Mouse (Mus musculus) liver, embryonic 12.5 days (tissue): ENCODE results near the gene Pdzd4. TPM values are rescaled to one million over a fixed set of nuclear protein-coding genes. Genes with fewer than 3 reads are reported as not detected.

ENCODE experiments used
- ATAC-seq: fragments of 200-750 bp; cut with Nextera tagmentation; 2 replicates; pipeline ENCODE4 v1.8.0; 2017; ENCODE audit warnings: moderate number of reproducible peaks, mild to moderate bottlenecking, moderate library complexity
- H3K27ac ChIP-seq: fragments of 300-500 bp; sonication (generic); 2 replicates; pipeline ENCODE4 v1.5.1; 2016; ENCODE audit warnings: mild to moderate bottlenecking
- H3K27me3 ChIP-seq: fragments of 300-500 bp; sonication (generic); replicated peaks from 2 replicates; pipeline ENCODE4 v1.6.1; 2016; ENCODE audit warnings: mild to moderate bottlenecking, moderate library complexity
- H3K36me3 ChIP-seq: fragments of 300-500 bp; sonication (generic); 2 replicates; pipeline ENCODE4 v1.6.1; 2016; ENCODE audit warnings: mild to moderate bottlenecking, moderate library complexity
- H3K4me1 ChIP-seq: fragments of 300-500 bp; sonication (generic); 2 replicates; pipeline ENCODE4 v1.6.1; 2016
- H3K4me2 ChIP-seq: fragments of 300-500 bp; sonication (generic); 2 replicates; pipeline ENCODE4 v1.6.1; 2016; ENCODE audit warnings: mild to moderate bottlenecking, moderate library complexity
- H3K4me3 ChIP-seq: fragments of 300-500 bp; sonication (generic); 2 replicates; pipeline ENCODE4 v1.5.1; 2016; ENCODE audit warnings: mild to moderate bottlenecking, moderate library complexity
- H3K9ac ChIP-seq: fragments of 300-500 bp; sonication (generic); 2 replicates; pipeline ENCODE4 v1.6.1; 2016; ENCODE audit warnings: mild to moderate bottlenecking, moderate library complexity
- H3K9me3 ChIP-seq: fragments of 300-500 bp; sonication (generic); replicated peaks from 2 replicates; pipeline ENCODE4 v1.6.1; 2016; ENCODE audit warnings: mild to moderate bottlenecking, moderate library complexity
- WGBS: fragments of 180-500 bp; shearing (Covaris S2); methylation state at CpG from one replicate; pipeline ENCODE4 v1.1.7; 2016; ENCODE audit not compliant: insufficient replicate concordance; 5-methylcytosine and 5-hydroxymethylcytosine counted together
- polyA plus RNA-seq: library from polyadenylated mRNA; unstranded; fragments of >200 nt; fragmentation: Nextera tagmentation; extraction: Ambion mirVana; gene quantifications from 2 replicates; pipeline ENCODE4 v1.2.1, GENCODE M21; 2016

Gene Pdzd4
- polyA plus RNA-seq, 1 experiment from 2014 or later: 0.14 TPM

DNA sequence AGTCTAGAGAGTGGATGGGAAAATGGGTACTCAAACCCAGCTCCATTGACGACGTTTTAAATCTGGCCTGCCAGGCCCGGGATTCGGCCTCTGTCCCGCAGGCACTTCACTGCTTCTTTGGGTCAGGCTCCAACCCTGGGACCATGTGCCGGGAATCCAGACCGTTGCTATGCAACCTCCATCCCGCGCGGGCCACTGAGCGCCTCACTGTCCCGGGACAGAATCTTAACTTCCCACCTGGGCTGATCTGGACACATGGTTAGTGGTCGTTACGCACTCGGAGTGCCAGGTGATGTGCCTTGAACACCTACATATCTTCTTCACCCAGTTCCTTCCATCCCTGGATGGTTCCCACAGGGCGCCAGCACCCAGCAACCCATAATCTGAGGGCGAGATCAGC lies 1.0 kb downstream of the Pdzd4 start:
- Histone ChIP-seq H3K4me1 (peaks cover 4% of the 10 kb centered on the region; the same call in 1 of the 2 replicates), H3K4me2 (peak overlapping the region; percentile 74), H3K27ac (no peak overlapping the region), H3K27me3 (peaks cover 48% of the 10 kb centered on the region), H3K36me3 (no peaks in the 10 kb centered on the region), H3K9ac (no peak overlapping the region), H3K9me3 (no peaks in the 10 kb centered on the region), H3K4me3 (peak overlapping the region; percentile 55; the same call in 1 of the 2 replicates)
- 11% methylated on average over 17 of the region's 17 CpGs for WGBS
- ATAC-seq: no peak

DNA sequence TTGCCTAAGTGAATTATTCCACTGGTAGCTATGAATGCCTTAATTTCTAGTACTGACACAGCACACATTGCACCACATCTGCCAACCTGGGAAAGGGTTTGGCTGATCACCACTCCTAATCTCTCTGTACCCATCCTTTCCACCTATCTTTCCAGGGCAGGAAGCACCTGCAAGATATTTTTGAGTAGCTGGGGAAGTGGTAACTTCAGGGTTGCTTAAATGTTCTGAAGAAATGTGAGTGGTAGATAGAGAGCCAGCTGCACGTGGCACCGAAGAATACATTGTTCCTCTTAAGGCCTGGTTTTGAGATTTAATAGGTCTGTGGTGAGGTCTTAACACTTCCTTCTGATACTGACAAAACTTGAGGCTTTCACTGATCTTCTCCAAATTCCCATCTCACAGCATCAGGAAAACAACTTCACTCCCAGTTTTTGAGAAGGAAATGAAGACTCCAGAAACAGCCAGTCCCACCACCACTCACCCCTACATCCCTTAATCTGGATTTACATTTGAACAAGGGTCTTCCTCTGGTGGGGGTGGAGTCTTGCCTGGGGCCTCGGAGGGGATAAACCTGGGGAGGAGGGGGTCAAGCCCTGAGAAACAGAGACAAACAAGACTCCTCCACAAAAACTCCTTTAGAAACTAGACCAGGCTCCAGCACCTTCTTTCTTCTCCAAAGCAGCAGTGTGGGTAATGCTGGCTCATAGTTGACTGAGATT lies 8.0 kb downstream of the Pdzd4 start:
- Histone ChIP-seq H3K4me3 (no peak overlapping the region), H3K4me1 (0 out of 2 replicates have a peak, but pooled peaks cover 6% of the 10 kb centered on the region), H3K36me3 (no peaks in the 10 kb centered on the region), H3K27ac (no peak overlapping the region), H3K4me2 (no peak overlapping the region), H3K9ac (no peak overlapping the region), H3K9me3 (no peaks in the 10 kb centered on the region), H3K27me3 (peaks cover 38% of the 10 kb centered on the region)
- WGBS: 13% methylated on average over 3 of the region's 3 CpGs
- ATAC-seq: no peak

DNA sequence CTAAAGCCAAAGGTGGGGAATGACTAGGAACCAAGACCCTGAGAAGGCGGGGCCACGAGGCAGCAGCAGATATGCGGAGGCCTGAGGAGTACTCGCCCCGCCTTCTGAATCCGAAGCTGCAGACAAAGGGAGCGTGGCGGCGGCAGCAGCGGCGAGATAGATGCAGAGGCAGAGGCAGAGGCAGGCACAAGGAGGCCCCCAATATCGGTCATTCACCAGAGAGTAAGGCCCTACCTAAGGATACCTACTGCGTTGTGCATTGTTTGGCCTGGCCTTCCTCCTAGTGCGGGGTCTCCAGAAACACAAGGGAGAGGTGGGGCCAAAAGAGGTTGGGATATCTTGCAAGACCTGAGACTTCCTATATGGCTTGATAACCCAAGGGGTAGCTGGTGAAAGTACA lies 9.7 kb downstream of the Pdzd4 start:
- no peak overlapping the region for H3K27ac ChIP-seq
- H3K9ac ChIP-seq: no peak overlapping the region
- no peak for ATAC-seq
- H3K4me2 ChIP-seq: peak overlapping the region; percentile 38
- peaks cover 36% of the 10 kb centered on the region; the same call in 1 of the 2 replicates for H3K27me3 ChIP-seq
- no peaks in the 10 kb centered on the region for H3K9me3 ChIP-seq
- no peak overlapping the region for H3K4me3 ChIP-seq
- no peaks in the 10 kb centered on the region for H3K36me3 ChIP-seq
- H3K4me1 ChIP-seq: 0 out of 2 replicates have a peak, but pooled peaks cover 6% of the 10 kb centered on the region
- 15% methylated on average over 14 of the region's 14 CpGs for WGBS

DNA sequence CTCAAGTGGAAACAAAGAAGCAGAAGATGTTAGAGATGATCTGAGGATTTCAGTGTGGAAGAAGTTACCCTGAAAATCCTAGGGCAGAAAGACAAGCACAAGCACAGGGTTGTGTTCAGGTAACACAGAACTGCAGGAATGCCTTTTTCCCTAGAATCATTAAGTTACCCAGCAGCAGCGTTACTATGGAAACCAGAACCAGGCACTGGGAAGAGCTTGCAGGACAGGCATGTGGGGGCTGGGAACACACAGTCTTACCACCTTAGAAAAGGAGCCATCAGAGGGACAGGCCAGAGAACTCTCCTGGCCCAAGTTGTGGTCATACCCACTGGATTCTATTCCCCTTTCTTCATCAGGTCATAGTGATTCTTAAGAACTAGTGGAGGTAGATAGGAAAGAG lies 19.0 kb downstream of the Pdzd4 start:
- H3K36me3 ChIP-seq: no peaks in the 10 kb centered on the region
- no peak overlapping the region for H3K4me3 ChIP-seq
- no peaks in the 10 kb centered on the region for H3K9me3 ChIP-seq
- H3K4me2 ChIP-seq: no peak overlapping the region
- WGBS: 42% methylated on average over 1 of the region's 1 CpGs
- no peak overlapping the region for H3K27ac ChIP-seq
- peaks cover 4% of the 10 kb centered on the region for H3K27me3 ChIP-seq
- H3K9ac ChIP-seq: no peak overlapping the region
- H3K4me1 ChIP-seq: no peaks in the 10 kb centered on the region
- ATAC-seq: no peak

DNA sequence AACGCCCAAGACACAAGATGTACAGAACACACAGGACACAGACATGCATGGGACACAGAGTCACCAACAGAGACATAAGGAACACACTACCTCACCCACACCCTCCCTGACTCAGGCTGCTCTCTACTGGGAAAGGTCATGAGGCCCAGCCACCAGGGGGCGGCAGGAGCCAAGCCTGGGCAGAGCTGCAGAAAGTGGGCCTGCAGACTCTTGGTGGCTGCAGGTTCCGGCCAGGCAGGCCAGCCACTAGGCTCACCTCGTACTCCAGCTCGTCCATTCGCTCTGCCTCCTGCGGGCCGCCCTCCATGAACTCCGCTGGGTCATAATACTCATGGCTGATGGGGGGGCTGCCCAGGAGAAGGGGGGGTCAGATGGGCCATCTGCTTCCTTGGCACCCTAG lies 26.3 kb downstream of the Pdzd4 start:
- Histone ChIP-seq H3K36me3 (no peaks in the 10 kb centered on the region), H3K9ac (no peak overlapping the region), H3K27me3 (peaks cover 37% of the 10 kb centered on the region), H3K27ac (no peak overlapping the region), H3K4me2 (no peak overlapping the region), H3K4me3 (no peak overlapping the region), H3K4me1 (no peaks in the 10 kb centered on the region), H3K9me3 (no peaks in the 10 kb centered on the region)
- WGBS: 22% methylated on average over 8 of the region's 9 CpGs
- ATAC-seq: peak; percentile 78

DNA sequence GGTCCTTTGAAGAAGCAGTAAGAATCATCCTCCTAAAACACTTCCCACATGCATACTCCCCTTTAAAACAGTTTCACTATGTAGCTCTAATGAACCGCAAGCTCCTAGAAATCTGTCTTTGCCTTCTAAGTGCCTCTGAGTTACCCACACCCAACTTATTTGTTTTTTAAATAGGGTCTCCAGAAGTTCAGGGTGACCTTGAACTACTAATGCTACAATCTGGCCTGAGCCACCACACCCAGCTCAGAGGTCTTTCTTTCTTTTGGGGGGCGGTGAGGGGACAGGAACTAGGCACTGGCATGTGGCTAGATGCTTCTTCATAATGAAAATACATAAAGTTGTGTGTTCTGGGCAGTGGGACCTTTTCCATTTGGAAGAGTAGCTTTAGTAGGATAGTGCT lies 27.3 kb downstream of the Pdzd4 start:
- Histone ChIP-seq H3K36me3 (no peaks in the 10 kb centered on the region), H3K27me3 (peaks cover 39% of the 10 kb centered on the region), H3K9me3 (no peaks in the 10 kb centered on the region), H3K4me3 (no peak overlapping the region), H3K4me1 (no peaks in the 10 kb centered on the region), H3K9ac (no peak overlapping the region), H3K27ac (no peak overlapping the region), H3K4me2 (no peak overlapping the region)
- ATAC-seq: no peak
- 78% methylated on average over 2 of the region's 2 CpGs for WGBS

DNA sequence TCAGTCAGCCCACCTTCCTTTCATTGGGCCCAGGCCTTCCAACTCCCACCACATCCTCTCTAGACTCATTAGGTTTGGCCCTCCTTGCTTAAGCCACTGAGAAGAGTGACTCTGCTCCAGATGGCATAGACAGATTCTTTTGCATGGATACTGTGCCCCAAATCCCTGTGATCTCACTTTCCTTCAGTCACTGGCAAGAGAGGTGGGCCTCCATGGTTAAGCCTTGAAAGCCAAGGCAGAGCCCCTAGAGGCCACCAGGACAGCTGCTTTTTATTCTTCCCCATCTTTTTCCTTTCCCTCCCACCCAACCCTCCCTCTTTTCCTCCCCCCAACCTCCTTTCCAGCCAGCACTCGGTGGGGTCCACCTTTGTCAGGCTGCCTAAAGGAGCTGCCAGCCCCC lies 31.3 kb downstream of the Pdzd4 start:
- no peak overlapping the region for H3K4me2 ChIP-seq
- no CpG with 5 or more reads among the region's 1 CpGs for WGBS
- no peak overlapping the region for H3K27ac ChIP-seq
- H3K4me3 ChIP-seq: no peak overlapping the region
- no peaks in the 10 kb centered on the region for H3K9me3 ChIP-seq
- no peak for ATAC-seq
- H3K9ac ChIP-seq: no peak overlapping the region
- H3K36me3 ChIP-seq: peaks cover 33% of the 10 kb centered on the region
- peaks cover 5% of the 10 kb centered on the region for H3K4me1 ChIP-seq
- peaks cover 17% of the 10 kb centered on the region for H3K27me3 ChIP-seq

DNA sequence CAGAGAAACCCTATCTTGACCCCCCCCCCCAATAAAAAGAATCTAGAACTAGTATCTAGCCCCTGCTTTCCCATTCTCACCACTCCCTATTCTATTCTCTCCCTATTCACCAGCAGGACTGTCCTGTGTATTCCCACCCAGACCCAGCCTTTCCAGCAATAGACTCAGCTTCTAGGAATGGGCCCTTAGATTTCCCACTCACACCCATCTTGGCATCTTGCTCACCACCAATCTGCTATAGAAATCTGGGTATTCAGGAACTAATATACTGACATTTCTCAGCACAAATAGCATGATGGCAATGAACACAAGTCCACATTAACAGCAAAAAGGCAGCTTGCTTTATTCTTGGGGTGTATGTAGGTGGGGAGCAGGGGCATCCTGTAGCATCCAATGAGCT lies 31.7 kb downstream of the Pdzd4 start:
- H3K27me3 ChIP-seq: peaks cover 17% of the 10 kb centered on the region

DNA sequence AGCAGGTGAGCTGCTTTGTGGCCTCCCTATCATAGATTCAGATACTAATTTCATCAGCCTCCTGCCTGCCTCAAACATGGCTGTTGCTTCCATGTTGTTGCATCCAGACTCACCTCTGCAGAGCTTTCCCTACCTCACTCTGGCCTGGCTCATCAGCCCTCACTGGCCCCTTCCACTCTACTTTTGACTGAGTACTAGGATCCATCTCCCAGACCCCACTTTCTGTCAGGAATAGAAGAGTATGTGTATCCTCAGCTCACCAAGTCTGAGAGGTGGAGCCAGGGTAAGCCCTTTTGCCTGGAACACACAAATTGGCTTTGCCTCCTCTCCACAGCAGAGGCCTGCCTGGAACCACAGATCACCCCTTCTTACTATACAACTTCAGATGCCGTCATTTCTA lies 36.3 kb downstream of the Pdzd4 start:
- no peak overlapping the region for H3K27ac ChIP-seq
- H3K9me3 ChIP-seq: no peaks in the 10 kb centered on the region
- no peak for ATAC-seq
- H3K4me2 ChIP-seq: peak overlapping the region; percentile 75
- peaks cover 10% of the 10 kb centered on the region for H3K27me3 ChIP-seq
- peaks cover 31% of the 10 kb centered on the region for H3K4me1 ChIP-seq
- H3K36me3 ChIP-seq: peaks cover 34% of the 10 kb centered on the region
- peak overlapping the region; percentile 82 for H3K9ac ChIP-seq
- peak overlapping the region; percentile 71 for H3K4me3 ChIP-seq
- WGBS: 77% methylated on average over 1 of the region's 1 CpGs

More for the DNA sequence above, 31.7 kb downstream of the Pdzd4 start:
- Histone ChIP-seq H3K9ac (no peak overlapping the region), H3K27ac (no peak overlapping the region), H3K36me3 (peaks cover 34% of the 10 kb centered on the region), H3K4me2 (no peak overlapping the region), H3K9me3 (no peaks in the 10 kb centered on the region), H3K4me3 (no peak overlapping the region), H3K4me1 (peaks cover 10% of the 10 kb centered on the region)
- no peak for ATAC-seq

DNA sequence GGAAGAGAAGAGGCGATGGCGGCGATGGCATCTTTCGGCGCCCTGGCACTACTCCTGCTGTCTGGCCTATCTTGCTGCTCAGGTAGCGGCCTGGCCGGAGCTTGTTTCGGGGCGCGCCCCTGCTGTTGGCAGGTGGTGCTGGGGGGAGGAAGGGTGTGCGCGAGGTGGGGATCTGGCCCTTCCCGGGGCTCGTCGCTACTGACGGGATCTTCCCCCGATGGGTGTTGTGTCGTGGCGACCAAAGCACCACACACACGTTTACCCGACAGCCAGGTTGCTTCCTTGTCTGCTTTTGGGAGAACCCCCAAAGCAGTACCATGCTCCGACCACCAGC lies 37.6 kb downstream of the Pdzd4 start:
- H3K36me3 ChIP-seq: peaks cover 37% of the 10 kb centered on the region
- peaks cover 31% of the 10 kb centered on the region for H3K4me1 ChIP-seq
- H3K4me2 ChIP-seq: peak overlapping the region; percentile 75
- peak overlapping the region; percentile 93 for H3K27ac ChIP-seq
- 4% methylated on average over 22 of the region's 22 CpGs for WGBS
- H3K9me3 ChIP-seq: no peaks in the 10 kb centered on the region
- H3K4me3 ChIP-seq: peak overlapping the region; percentile 71
- H3K9ac ChIP-seq: peak overlapping the region; percentile 82
- H3K27me3 ChIP-seq: peaks cover 7% of the 10 kb centered on the region
- ATAC-seq: peak; percentile 46

DNA sequence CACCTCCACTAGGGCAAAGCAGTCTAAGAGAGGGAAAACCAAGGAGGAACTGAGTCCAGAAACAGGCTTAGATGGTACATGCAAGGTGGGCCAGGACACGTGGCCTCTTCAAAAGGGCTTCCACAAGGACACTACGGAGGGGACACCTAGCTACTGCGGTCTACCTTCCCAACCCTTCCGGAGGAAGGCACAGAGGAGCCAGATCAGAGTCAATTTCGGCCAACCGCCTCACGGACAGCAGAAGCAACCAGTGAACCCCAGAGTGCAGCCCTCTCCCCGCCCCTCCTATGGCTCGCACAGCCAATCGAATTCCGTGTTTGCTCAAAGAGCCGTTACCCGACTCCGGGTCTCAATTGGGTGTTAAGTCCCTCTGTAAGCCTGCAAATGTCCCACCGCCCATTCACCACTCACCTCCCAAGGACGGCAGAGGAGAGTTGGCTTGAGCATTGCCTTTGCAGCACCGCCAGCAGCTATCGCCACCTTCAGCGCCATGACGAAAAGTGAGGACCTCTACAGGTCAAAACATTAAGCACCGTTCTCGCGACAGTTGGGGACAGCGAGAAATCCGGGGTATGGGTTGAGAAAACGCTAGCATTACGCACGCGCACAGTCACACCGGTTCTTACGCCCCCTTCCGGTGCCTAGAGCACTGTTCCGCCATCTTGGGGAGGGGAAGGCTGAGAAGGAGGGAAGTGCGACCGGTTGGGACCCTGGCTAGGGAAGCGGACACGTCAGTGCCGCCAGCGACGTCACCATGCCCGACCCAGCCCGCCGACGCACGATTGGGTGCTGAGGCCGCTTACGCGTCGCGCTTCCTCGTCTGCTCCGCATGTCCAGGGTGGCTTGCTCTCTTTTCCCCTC lies 38.2 kb downstream of the Pdzd4 start, which contains the start of the genes Idh3g and Ssr4:
Gene Idh3g, minus strand, starts transcription at position 534 of the 861 bp plus-strand sequence.
Gene Ssr4, plus strand, starts transcription at position 665 of the 861 bp plus-strand sequence.
- Histone ChIP-seq H3K27me3 (peaks cover 7% of the 10 kb centered on the region), H3K4me2 (peak within 1 kb of the TSS; percentile 75), H3K9me3 (no peaks in the 10 kb centered on the region), H3K36me3 (peaks cover 40% of the 10 kb centered on the region), H3K9ac (peak within 1 kb of the TSS; percentile 82), H3K27ac (peak within 1 kb of the TSS; percentile 93), H3K4me1 (peaks cover 31% of the 10 kb centered on the region), H3K4me3 (peak within 1 kb of the TSS; percentile 71)
- 9% methylated on average over 50 of the region's 52 CpGs for WGBS
- peak; percentile 93 for ATAC-seq

DNA sequence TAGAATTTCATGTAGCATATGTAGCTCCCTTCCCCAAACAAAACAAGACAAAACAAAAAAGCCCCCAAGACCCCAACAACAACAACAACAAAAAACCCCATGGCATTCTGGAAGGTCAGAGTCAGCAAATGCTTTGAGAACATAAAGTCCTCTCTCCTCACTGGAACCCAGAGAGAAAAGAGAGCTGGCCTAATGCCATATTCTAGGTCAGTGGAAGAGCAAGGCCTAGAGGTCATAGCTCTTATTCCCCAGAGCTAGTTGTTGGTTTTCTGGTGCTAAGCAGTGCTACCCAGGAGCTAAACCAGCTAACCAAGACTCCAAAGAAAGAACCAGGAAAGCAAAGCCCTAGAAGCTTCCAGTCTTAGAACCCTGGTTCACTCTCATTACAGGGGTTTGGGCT lies 39.1 kb downstream of the Pdzd4 start:
- Histone ChIP-seq H3K9me3 (no peaks in the 10 kb centered on the region), H3K4me1 (peaks cover 31% of the 10 kb centered on the region), H3K4me2 (peak overlapping the region; percentile 75), H3K9ac (peak overlapping the region; percentile 82), H3K27me3 (peaks cover 7% of the 10 kb centered on the region), H3K36me3 (peaks cover 41% of the 10 kb centered on the region), H3K4me3 (peak overlapping the region; percentile 71), H3K27ac (peak overlapping the region; percentile 93)
- ATAC-seq: no peak
